Mouse (Mus musculus): ENCODE results near the gene Ccdc60.

Ccdc60 gene

GRCm38 (mm10) chr5:116271511-116272227 is 17.1 kb downstream of the Ccdc60 start:
- DNase-seq (ENCODE audit: low read depth, low spot score): no peak

- DNase-seq (ENCODE audit: low read depth, low spot score): no peak
Measured at GRCm38 (mm10) chr5:116269212-116270145, 19.3 kb downstream of the Ccdc60 start.

- no peak for DNase-seq (ENCODE audit: low read depth, low spot score)
Measured at GRCm38 (mm10) chr5:116262689-116263088, 26.1 kb downstream of the Ccdc60 start.

- DNase-seq (ENCODE audit: low read depth, low spot score): no peak
Measured at GRCm38 (mm10) chr5:116261944-116262343, 26.8 kb downstream of the Ccdc60 start.

- no peak for DNase-seq (ENCODE audit: low read depth, low spot score)
Measured at GRCm38 (mm10) chr5:116260356-116260755, 28.4 kb downstream of the Ccdc60 start.

GRCm38 (mm10) chr5:116258321-116258860 is 30.4 kb downstream of the Ccdc60 start:
- DNase-seq (ENCODE audit: low read depth, low spot score): no peak

GRCm38 (mm10) chr5:116253914-116254313 is 34.9 kb downstream of the Ccdc60 start:
- DNase-seq (ENCODE audit: low read depth, low spot score): peak; percentile 5

GRCm38 (mm10) chr5:116252186-116252585 is 36.6 kb downstream of the Ccdc60 start:
- DNase-seq (ENCODE audit: low read depth, low spot score): no peak

- DNase-seq (ENCODE audit: low read depth, low spot score): no peak
Measured at GRCm38 (mm10) chr5:116246642-116247041, 42.1 kb downstream of the Ccdc60 start.

- DNase-seq (ENCODE audit: low read depth, low spot score): no peak
Measured at GRCm38 (mm10) chr5:116244476-116244875, 44.3 kb downstream of the Ccdc60 start.

- DNase-seq (ENCODE audit: low read depth, low spot score): no peak
Measured at GRCm38 (mm10) chr5:116243622-116244021, 45.2 kb downstream of the Ccdc60 start.

- DNase-seq (ENCODE audit: low read depth, low spot score): no peak
Measured at GRCm38 (mm10) chr5:116231841-116232643, 56.7 kb downstream of the Ccdc60 start.

- DNase-seq (ENCODE audit: low read depth, low spot score): no peak
Measured at GRCm38 (mm10) chr5:116228414-116228813, 60.4 kb downstream of the Ccdc60 start.

- DNase-seq (ENCODE audit: low read depth, low spot score): no peak
Measured at GRCm38 (mm10) chr5:116224023-116224422, 64.8 kb downstream of the Ccdc60 start.

GRCm38 (mm10) chr5:116221916-116222315 is 66.9 kb downstream of the Ccdc60 start:
- no peak for DNase-seq (ENCODE audit: low read depth, low spot score)

- DNase-seq (ENCODE audit: low read depth, low spot score): no peak
Measured at GRCm38 (mm10) chr5:116219288-116219687, 69.5 kb downstream of the Ccdc60 start.

GRCm38 (mm10) chr5:116212706-116213105 is 76.1 kb downstream of the Ccdc60 start:
- DNase-seq (ENCODE audit: low read depth, low spot score): no peak

- no peak for DNase-seq (ENCODE audit: low read depth, low spot score)
Measured at GRCm38 (mm10) chr5:116209378-116210091, 79.2 kb downstream of the Ccdc60 start.

- DNase-seq (ENCODE audit: low read depth, low spot score): no peak
Measured at GRCm38 (mm10) chr5:116208741-116209368, 79.9 kb downstream of the Ccdc60 start.

GRCm38 (mm10) chr5:116202692-116203091 is 86.1 kb downstream of the Ccdc60 start:
- no peak for DNase-seq (ENCODE audit: low read depth, low spot score)
